Comparison of ENCODE assay signal across 8 mouse cellular contexts in genomic region chr11:76570741-76571612, GRCm38 (mm10). TPM values are rescaled to one million over a fixed set of nuclear protein-coding genes. Genes with fewer than 3 reads are reported as not detected.
A peak's percentile ranks its signal among the peaks of the same experiment; 100 is the strongest.
DNase-seq lines count a peak whose midpoint lies in the region; ATAC-seq and TF ChIP-seq lines count a peak whose summit lies in the region.

No protein-coding gene starts in this region.

- peak overlapping the region; percentile 22; the same call in 1 of the 2 replicates for H3K27ac ChIP-seq in kidney, adult 2 months (ENCODE audit: insufficient read depth, low read depth, low read length)
- H3K27ac ChIP-seq in forebrain, embryonic 15.5 days (replicated peaks): no peak overlapping the region
- peak overlapping the region; percentile 85 for H3K27ac ChIP-seq in kidney, embryonic 15.5 days
- no peak overlapping the region for H3K27ac ChIP-seq in liver, embryonic 12.5 days

- H3K9me3 ChIP-seq in forebrain, embryonic 15.5 days: no peaks in the 10 kb centered on the region
- H3K9me3 ChIP-seq in kidney, embryonic 15.5 days (replicated peaks): no peaks in the 10 kb centered on the region
- H3K9me3 ChIP-seq in liver, embryonic 12.5 days (replicated peaks): no peaks in the 10 kb centered on the region

- no peaks in the 10 kb centered on the region for H3K36me3 ChIP-seq in kidney, adult 2 months (ENCODE audit: control insufficient read depth, insufficient read depth, low read length)
- H3K36me3 ChIP-seq in forebrain, embryonic 15.5 days: no peaks in the 10 kb centered on the region
- no peaks in the 10 kb centered on the region for H3K36me3 ChIP-seq in kidney, embryonic 15.5 days
- H3K36me3 ChIP-seq in liver, embryonic 12.5 days: no peaks in the 10 kb centered on the region

- no peaks in the 10 kb centered on the region for H3K27me3 ChIP-seq in kidney, adult 2 months (replicated peaks; ENCODE audit: control insufficient read depth, insufficient read depth, low read length)
- 0 out of 2 replicates have a peak, but pooled peaks cover 7% of the 10 kb centered on the region for H3K27me3 ChIP-seq in forebrain, embryonic 15.5 days
- H3K27me3 ChIP-seq in kidney, embryonic 15.5 days: peaks cover 7% of the 10 kb centered on the region; the same call in 1 of the 2 replicates
- peaks cover 83% of the 10 kb centered on the region for H3K27me3 ChIP-seq in liver, embryonic 12.5 days (replicated peaks)

- peak overlapping the region; percentile 25 for H3K4me3 ChIP-seq in kidney, adult 2 months (ENCODE audit: insufficient read depth, low read depth, low read length)
- H3K4me3 ChIP-seq in forebrain, embryonic 15.5 days: peak overlapping the region; percentile 69
- peak overlapping the region; percentile 74 for H3K4me3 ChIP-seq in kidney, embryonic 15.5 days (replicated peaks)
- H3K4me3 ChIP-seq in liver, embryonic 12.5 days: peak overlapping the region; percentile 48

- TF ChIP-seq POLR2A in kidney, adult 2 months (IDR thresholded peaks at IDR 0.05; ENCODE audit: low read depth, low read length): no peak

- H3K4me1 ChIP-seq in kidney, adult 2 months (ENCODE audit: control insufficient read depth, insufficient read depth, low read length): no peaks in the 10 kb centered on the region
- peaks cover 24% of the 10 kb centered on the region for H3K4me1 ChIP-seq in forebrain, embryonic 15.5 days
- peaks cover 63% of the 10 kb centered on the region for H3K4me1 ChIP-seq in kidney, embryonic 15.5 days
- H3K4me1 ChIP-seq in liver, embryonic 12.5 days: 0 out of 2 replicates have a peak, but pooled peaks cover 6% of the 10 kb centered on the region

- 4% methylated on average over 63 of the region's 66 CpGs for whole genome bisulfite sequencing in kidney, adult 2 months
- under 1% methylated on average over 64 of the region's 66 CpGs for WGBS in forebrain, embryonic 15.5 days
- WGBS in kidney, embryonic 15.5 days: under 1% methylated on average over 65 of the region's 66 CpGs
- WGBS in liver, embryonic 12.5 days (ENCODE audit: insufficient replicate concordance): 1% methylated on average over 66 of the region's 66 CpGs

- TF ChIP-seq CTCF in kidney, adult 2 months (conservative IDR thresholded peaks at IDR 0.05; ENCODE audit: insufficient read depth, insufficient read length, low read depth, low read length): no peak

- peak overlapping the region; percentile 72 for H3K9ac ChIP-seq in forebrain, embryonic 15.5 days (replicated peaks)
- peak overlapping the region; percentile 84 for H3K9ac ChIP-seq in kidney, embryonic 15.5 days
- peak overlapping the region; percentile 43 for H3K9ac ChIP-seq in liver, embryonic 12.5 days

- ATAC-seq in forebrain, embryonic 15.5 days (replicated peaks): peak; percentile 78
- peak; percentile 84 for ATAC-seq in kidney, embryonic 15.5 days (replicated peaks; ENCODE audit: low FRiP score)
- no peak for ATAC-seq in liver, embryonic 12.5 days
- ATAC-seq in erythroid progenitor cell, adult 5-6 weeks (replicated peaks; ENCODE audit: low FRiP score, poor library complexity, severe bottlenecking): no peak

- DNase-seq in kidney, adult 2 months: no peak
- DNase-seq in kidney, adult 9 months: no peak
- peak; percentile 34 for DNase-seq in adrenal gland, postnatal 25 days
- DNase-seq in right cerebral cortex, adult 18-20 months: peak; percentile 76

- H3K4me2 ChIP-seq in forebrain, embryonic 15.5 days (replicated peaks): peak overlapping the region; percentile 99
- peak overlapping the region; percentile 96 for H3K4me2 ChIP-seq in kidney, embryonic 15.5 days
- H3K4me2 ChIP-seq in liver, embryonic 12.5 days: peak overlapping the region; percentile 69

RNA-seq across cellular contexts. Expression of gene Abr, which starts 51.1 kb away (rescaled TPM):
- polyA plus RNA-seq in kidney, adult 2 months (2012; rRNA removed): 33.2 and 40.8 TPM in 2 replicates
- 53.7 and 55.3 TPM in 2 replicates for total RNA-seq in adrenal gland, postnatal 25 days (2021)
- polyA plus RNA-seq in forebrain, embryonic 15.5 days (2015; fragmentation: Nextera tagmentation; extraction: Ambion mirVana): 111 and 112 TPM in 2 replicates
- polyA plus RNA-seq in kidney, embryonic 15.5 days (2015; fragmentation: Nextera tagmentation; extraction: Ambion mirVana): 44.2 and 48.3 TPM in 2 replicates
- 5.8 and 7.4 TPM in 2 replicates for polyA plus RNA-seq in liver, embryonic 12.5 days (2016; fragmentation: Nextera tagmentation; extraction: Ambion mirVana)
- total RNA-seq in erythroid progenitor cell, adult 5-6 weeks (2015; ENCODE audit: low replicate concordance): 4.0 and 10.9 TPM in 2 replicates
- 7.0 and 7.7 TPM in 2 replicates for total RNA-seq in erythroid progenitor cell, adult 5-6 weeks (2017; ENCODE audit: low replicate concordance)

Comparison
In these comparisons a context has a peak if more than half of its experiments do, and no peak if none do; other contexts are left out.
1. DNase-seq: peak in adrenal gland, postnatal 25 days (single experiment) and right cerebral cortex, adult 18-20 months (single experiment); none in kidney, adult 2 months (single experiment) and kidney, adult 9 months (single experiment).
2. H3K27ac ChIP-seq: peak in kidney, adult 2 months (single experiment) and kidney, embryonic 15.5 days (single experiment); none in forebrain, embryonic 15.5 days (single experiment) and liver, embryonic 12.5 days (single experiment).
3. ATAC-seq: peak in forebrain, embryonic 15.5 days (single experiment) and kidney, embryonic 15.5 days (single experiment); none in liver, embryonic 12.5 days (single experiment) and erythroid progenitor cell, adult 5-6 weeks (single experiment).
4. Peak in every context shown above with its lines, with median percentiles within 50 percentile points of each other: H3K4me3 ChIP-seq, H3K4me2 ChIP-seq and H3K9ac ChIP-seq.